Mouse (Mus musculus): ENCODE results near the gene Gm4787.
"Not testable (repeated sequence)": the region's sequence is repeated elsewhere in the genome, so short reads cannot be mapped to it uniquely, and the experiment has no call there.

The Gm4787 gene

GRCm38 (mm10) chr12:81379364-81379763 is at the start of gene Gm4787:
Gm4787 (minus strand) TSS chr12:81379464.
- not testable (repeated sequence) for DNase-seq (ENCODE audit: low read depth)

DNA sequence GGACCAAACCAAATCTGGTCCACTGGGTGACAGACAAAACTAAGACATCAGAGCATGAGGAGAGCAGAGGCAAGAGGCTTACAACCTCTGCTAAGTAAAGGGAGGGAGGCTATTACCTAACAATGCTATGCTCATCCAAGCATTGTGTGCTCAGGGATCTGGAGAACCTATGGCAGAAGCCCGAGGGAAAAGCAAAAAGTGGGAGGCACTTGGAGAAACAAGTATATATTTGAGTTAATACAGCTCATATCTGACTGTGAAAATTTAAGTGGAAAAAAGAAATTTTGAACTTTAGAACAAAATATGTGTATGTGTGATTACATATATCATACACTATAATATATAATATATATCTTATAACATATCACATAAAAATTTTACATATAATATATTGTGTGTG is 42.6 kb upstream of the Gm4787 start, which contains the start of gene Adam4:
TSS of gene Adam4 (minus strand) at position 101 of the 400 bp plus-strand sequence.
- DNase-seq (ENCODE audit: low read depth), result no peak

DNA sequence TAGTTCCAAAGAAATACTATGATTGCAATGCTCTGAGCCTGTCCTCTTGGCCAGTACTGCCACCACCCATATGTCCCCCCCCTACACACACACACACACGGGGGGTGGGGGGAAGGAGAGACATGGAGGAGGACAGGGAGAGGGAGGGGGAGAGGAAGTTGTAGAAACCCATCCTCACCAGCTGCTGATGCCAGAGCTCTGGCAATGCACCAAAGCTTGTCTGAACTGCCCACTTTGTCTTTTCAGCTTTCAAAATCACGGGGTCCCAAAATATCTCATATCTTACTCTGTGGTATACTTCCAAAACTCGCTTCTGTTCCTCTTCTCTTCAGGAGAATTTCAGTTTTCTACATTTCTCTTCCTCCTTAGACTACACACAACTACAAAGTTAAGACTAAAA is 33.9 kb upstream of the Gm4787 start:
- no peak for DNase-seq (ENCODE audit: low read depth)

DNA sequence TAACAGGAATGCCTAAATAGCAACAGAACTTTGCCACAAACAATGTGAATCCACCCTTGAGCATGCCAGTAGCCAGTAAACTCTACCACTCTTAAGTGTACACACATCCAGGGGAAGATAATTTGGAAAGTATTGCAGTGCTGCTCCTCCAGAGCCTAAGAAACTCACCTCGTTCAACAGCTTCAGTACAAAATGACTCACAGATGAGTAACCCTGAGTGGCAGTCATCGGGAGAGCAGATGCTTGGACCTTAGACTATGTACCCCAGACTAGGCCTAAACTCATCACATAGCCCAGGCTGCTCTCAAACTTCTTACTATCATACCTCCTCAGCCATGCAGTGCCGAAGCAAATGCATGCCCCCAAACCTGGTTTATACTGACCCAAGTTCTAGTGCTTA is 29.7 kb upstream of the Gm4787 start:
- no peak for DNase-seq (ENCODE audit: low read depth)

- DNase-seq (ENCODE audit: low read depth), result peak; percentile 24
Measured at GRCm38 (mm10) chr12:81402187-81402586, 22.9 kb upstream of the Gm4787 start.

DNA sequence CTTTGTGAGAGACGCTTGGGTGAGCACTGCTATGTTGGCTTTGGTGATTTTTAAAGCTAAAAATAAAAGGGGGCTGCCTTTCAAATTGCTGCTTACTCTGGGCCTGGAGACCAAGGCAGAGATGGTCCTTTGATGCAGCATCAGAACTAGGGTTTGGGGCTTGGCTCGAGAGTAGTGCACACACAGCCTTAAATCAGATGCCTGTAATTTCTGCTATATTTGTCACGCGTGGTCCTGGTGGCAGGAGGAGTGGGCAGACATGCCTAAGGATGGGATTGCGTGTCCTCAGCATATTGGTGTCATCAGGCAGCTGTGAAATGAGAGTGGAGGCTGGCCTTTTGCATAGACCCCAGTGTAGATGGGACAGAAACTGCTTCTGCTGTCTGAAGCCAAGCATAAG is 45.4 kb downstream of the Gm4787 start:
- no peak for DNase-seq (ENCODE audit: low read depth)

DNA sequence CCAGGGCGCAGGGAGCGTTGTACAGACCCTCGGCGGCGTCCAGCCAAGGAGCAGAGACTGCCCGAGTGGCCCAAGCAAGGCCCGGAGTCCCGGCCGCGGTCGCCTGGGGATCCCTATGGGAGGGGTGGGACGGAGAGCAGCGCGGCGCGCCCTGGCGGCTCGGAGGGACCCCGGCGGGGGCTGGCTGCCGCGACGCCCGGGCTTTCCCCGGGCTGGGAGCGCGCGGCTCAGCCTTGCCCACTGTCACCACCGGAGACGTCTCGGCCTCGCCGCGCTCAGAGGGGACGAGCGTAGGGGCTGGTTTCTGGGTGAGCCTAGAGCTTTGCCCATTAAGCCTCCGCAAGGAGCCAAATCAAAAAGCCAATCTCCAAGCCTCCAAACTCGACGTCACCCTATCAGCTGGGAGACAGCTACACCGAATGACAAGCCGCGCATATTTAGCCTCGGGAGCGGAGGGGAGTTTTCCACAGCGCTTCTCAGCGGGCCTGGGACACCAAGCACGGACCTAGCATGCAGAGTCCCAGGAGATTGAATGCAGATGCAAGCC is 46.3 kb downstream of the Gm4787 start, which contains the start of gene Slc8a3:
TSS of gene Slc8a3 (minus strand) at position 306 of the 547 bp plus-strand sequence.
- DNase-seq (ENCODE audit: low read depth), result no peak

DNA sequence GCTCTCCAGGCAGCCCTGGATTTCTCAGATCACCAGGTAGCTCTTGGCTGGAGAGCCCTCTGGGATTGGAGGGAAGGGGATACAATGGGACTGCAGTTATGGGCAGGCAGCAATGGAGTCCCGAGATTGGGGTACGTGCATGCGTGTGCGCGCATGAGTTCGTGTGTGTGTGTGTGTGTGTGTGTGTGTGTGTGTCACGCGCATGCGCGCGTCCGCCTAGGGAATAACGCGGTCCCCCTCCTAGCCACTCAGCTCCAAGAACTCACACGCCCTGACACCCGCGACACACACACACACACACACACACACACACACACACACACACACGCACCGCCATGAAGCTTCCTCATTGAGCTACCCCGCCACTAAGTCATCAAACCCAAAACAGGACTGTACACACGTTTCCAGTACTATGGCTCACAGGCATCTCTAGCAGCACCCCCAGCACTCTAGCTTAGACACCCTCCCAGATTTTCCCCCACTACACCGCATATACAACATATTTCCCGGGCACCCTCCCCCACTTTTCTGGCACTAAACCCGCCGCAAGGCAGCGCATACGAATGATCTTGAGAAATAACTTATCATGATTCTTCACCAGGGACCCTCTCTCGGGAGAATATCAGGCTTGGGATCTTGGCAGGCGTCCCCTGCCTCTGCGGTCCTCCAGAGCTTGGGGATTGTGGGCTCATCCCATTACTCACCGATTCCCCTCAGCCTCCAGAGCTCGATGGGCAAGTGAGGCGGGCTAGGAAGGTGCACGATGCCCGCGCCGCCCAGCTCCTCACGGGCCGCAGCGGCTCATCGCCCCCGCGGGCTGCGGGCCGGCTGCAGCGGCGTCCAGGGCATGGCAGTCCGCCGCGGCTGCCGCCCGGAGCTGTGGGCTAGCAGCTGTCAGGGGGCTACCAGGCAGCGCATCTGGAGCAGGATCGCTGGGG is 47.1 kb downstream of the Gm4787 start:
- no peak for DNase-seq (ENCODE audit: low read depth)

DNA sequence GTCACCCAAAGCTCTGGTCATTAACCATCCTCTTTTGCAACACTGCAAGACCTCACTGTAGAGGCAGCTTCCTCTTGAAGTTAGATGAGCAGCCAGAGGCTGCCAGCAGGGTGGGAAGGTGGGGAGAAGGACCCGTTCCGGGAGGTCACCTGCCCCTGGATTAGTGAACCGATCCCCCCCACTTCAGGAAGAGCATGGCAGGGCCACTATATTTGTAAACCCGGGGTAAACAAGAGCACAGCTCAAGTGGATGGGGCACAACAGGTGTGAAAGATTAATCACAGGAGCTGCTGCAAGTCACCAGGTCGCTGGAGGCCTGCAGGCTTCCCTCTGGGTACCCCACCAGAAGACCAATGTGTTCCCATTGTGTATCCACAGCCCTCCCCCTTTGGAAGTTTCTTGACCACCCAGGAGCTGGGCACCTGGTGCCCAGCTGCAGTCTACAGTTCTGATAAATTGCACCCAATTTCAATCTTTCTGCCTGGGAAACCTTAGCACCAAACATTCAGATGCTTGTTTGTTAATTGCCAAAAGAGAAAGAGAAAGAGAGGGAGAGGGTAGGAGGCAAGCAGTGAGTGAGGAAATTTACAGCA is 48.1 kb downstream of the Gm4787 start:
- no peak for DNase-seq (ENCODE audit: low read depth)

Data from c-Kit-positive CD71-negative TER-119-negative erythroid progenitor cells, embryonic 14.5 days (primary cell).